Mouse (Mus musculus) bone marrow macrophage, adult 2 months (primary cell): ENCODE measurements around the gene Myh7b.

Source experiments
- CTCF ChIP-seq: IDR thresholded peaks from 2 replicates; pipeline ENCODE4 v1.5.1; 2012; ENCODE audit warnings: low read depth, mild to moderate bottlenecking, low read length, moderate library complexity
- POLR2A ChIP-seq: IDR thresholded peaks from 2 replicates; pipeline ENCODE4 v1.6.1; 2012; ENCODE audit warnings: mild to moderate bottlenecking, low read depth, low read length, borderline replicate concordance

DNA sequence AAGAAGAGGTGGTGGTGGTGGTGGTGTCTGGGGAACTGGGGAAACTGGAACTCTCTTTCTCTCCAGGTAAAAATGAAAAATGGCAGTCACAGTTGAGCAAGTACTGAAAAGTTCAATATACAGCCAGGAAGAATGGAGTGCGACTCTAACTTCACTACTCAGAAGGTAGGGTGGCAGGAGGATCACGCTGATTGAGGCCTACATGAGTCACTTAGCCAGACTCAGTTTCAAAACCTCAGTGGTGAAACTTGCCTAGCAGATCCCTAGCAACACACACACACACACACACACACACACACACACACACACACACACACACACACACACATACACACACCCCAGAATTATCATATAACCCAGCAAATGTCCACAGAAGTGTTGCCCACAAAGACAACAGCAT lies 70.9 kb downstream of the Myh7b start:
- TF ChIP-seq CTCF (no peak), POLR2A (no peak)
